Mouse (Mus musculus): ENCODE results near the gene Babam2. TPM values are rescaled to one million over a fixed set of nuclear protein-coding genes. Genes with fewer than 3 reads are reported as not detected.

Babam2 gene
- total RNA-seq, 2 experiments from 2014 or later = 39.5 to 45.2 TPM

DNA sequence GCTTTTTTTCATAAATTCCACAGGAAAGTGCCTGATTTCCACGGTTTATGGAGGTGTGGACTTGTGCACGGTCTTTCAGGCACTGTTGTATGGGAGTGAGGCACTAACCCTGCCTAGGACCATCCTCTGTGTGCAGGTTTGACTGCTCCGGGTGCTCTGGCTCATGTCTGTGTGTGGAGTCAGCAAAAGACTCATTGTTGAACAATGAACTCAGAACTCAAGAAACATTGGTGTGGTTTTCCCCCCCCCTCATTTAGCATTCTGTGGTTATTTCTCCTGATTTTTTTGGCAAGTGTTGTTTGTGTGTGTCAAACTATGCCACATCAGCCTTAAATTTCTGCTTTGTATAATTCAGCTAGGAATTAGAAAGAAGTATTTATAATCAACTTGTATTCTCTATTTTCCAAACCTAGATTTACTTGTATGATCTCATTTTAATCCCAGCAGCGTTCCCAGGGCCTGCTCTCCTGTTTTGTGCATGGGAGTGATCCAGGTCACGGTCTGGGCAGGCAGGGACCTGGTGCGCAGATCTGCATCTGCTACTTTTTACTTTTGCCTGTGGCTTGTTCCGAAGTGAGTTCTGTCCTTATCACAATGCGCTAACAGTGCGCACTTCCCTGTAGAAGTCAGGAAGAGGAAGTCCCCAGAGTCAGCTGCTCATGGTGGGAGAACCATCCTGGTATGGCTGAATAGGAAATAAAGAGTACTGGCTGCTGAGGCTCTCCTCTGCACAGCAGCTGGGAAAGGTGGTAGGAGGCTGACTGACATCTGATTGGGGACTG is 61.0 kb downstream of the Babam2 start:
- TF ChIP-seq CTCF (IDR thresholded peaks at IDR 0.05) = no peak
- Histone ChIP-seq H3K4me3 (no peak overlapping the region), H3K27ac (no peak overlapping the region)
- no peak for DNase-seq (ENCODE audit: extremely low spot score in 1 of 2, low spot score in 2 of 2)
- intact Hi-C loops (cut with DNase I) = no loop called here

DNA sequence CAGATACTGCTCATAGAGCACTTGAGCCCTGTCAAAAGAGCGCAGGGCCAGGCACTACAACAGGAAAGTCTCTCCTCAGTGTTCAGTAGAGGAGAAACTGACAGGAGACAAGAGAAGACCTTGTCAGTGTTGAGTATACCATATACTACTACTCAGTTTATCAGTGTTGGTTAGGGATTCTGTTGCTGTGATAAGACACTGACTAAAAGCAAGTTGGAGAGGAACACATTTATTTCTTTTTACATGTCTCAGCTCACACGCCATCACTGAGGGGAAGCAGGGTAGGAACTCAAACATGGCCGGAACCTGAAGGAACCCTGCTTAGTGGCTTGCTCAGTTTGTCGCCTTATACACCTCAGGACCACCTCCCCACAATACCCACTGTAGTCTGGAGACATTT is 64.4 kb downstream of the Babam2 start:
- no peak for TF ChIP-seq CTCF (IDR thresholded peaks at IDR 0.05)
- intact Hi-C loops (cut with DNase I) = no loop called here
- DNase-seq (ENCODE audit: extremely low spot score in 1 of 2, low spot score in 2 of 2) = no peak

DNA sequence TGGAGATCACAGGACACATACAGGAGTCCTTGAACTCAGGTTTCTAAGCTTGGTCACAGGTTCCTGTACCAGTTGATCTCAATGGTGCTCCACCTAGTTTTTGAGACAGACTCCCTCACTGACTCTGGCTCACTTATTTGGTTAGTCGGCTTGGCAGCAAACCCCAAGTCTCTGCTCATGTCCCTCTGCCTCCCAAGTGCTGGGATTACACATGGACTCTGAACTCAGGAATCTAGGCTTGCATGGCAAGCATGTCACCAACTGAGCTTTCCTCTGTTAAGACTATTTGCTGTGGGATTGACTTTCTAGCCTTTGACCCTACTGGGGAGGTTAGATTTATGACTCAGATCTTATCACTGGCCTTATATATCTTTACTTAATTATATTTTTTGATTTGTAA is 65.3 kb downstream of the Babam2 start:
- no peak overlapping the region for H3K27ac ChIP-seq
- DNase-seq (ENCODE audit: extremely low spot score in 1 of 2, low spot score in 2 of 2) = no peak
- intact Hi-C loops (cut with DNase I) = no loop called here
- no peak overlapping the region for H3K4me3 ChIP-seq
- no peak for TF ChIP-seq CTCF (IDR thresholded peaks at IDR 0.05)

More for the DNA sequence above, 64.4 kb downstream of the Babam2 start:
- Histone ChIP-seq H3K27ac (no peak overlapping the region), H3K4me3 (no peak overlapping the region)

GRCm38 (mm10) chr5:31765824-31766223 is 68.3 kb downstream of the Babam2 start:
- intact Hi-C loops (cut with DNase I) = no loop called here
- no peak overlapping the region for H3K4me3 ChIP-seq
- H3K27ac ChIP-seq = no peak overlapping the region
- DNase-seq (ENCODE audit: extremely low spot score in 1 of 2, low spot score in 2 of 2) = no peak
- TF ChIP-seq CTCF (IDR thresholded peaks at IDR 0.05) = no peak

- intact Hi-C loops (cut with DNase I) = no loop called here
- DNase-seq (ENCODE audit: extremely low spot score in 1 of 2, low spot score in 2 of 2) = no peak
- Histone ChIP-seq H3K27ac (peak overlapping the region; percentile 30; the same call in 1 of the 2 replicates), H3K4me3 (no peak overlapping the region)
- TF ChIP-seq CTCF (IDR thresholded peaks at IDR 0.05) = no peak
Observed at GRCm38 (mm10) chr5:31766841-31767542, 69.5 kb downstream of the Babam2 start.

- Histone ChIP-seq H3K27ac (no peak overlapping the region), H3K4me3 (no peak overlapping the region)
- DNase-seq (ENCODE audit: extremely low spot score in 1 of 2, low spot score in 2 of 2) = no peak
- intact Hi-C loops (cut with DNase I) = no loop called here
- no peak for TF ChIP-seq CTCF (IDR thresholded peaks at IDR 0.05)
Observed at GRCm38 (mm10) chr5:31771486-31771885, 74.0 kb downstream of the Babam2 start.

DNA sequence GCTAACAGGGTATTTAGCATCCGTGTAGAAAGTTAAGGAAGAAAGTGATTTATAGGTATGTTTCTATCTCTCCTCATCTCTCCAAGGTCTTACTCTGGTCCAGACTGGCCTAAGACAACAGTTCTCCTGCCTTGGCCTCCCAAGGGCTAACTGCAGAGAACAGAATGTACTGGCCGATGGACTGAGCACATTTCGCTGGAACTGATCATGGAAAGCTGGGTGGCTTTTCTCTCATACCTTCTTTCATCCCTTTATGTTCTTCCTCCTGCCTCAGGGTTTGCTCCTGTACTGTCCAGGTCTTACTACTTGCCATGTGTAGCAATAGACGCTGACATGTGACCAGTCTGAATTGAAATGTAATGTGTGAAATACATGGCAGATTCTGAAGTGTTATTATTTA is 74.4 kb downstream of the Babam2 start:
- DNase-seq (ENCODE audit: extremely low spot score in 1 of 2, low spot score in 2 of 2) = no peak
- TF ChIP-seq CTCF (IDR thresholded peaks at IDR 0.05) = no peak
- Histone ChIP-seq H3K4me3 (no peak overlapping the region), H3K27ac (no peak overlapping the region)
- intact Hi-C loops (cut with DNase I) = no loop called here

- Histone ChIP-seq H3K27ac (no peak overlapping the region), H3K4me3 (no peak overlapping the region)
- DNase-seq (ENCODE audit: extremely low spot score in 1 of 2, low spot score in 2 of 2) = no peak
- no peak for TF ChIP-seq CTCF (IDR thresholded peaks at IDR 0.05)
- intact Hi-C loops (cut with DNase I) = no loop called here
Observed at GRCm38 (mm10) chr5:31774976-31775375, 77.5 kb downstream of the Babam2 start.

- H3K27ac ChIP-seq = no peak overlapping the region
- no peak for DNase-seq (ENCODE audit: extremely low spot score in 1 of 2, low spot score in 2 of 2)
- TF ChIP-seq CTCF (IDR thresholded peaks at IDR 0.05) = no peak
- no peak overlapping the region for H3K4me3 ChIP-seq
- intact Hi-C loops (cut with DNase I) = no loop called here
Observed at GRCm38 (mm10) chr5:31781624-31782023, 84.1 kb downstream of the Babam2 start.

DNA sequence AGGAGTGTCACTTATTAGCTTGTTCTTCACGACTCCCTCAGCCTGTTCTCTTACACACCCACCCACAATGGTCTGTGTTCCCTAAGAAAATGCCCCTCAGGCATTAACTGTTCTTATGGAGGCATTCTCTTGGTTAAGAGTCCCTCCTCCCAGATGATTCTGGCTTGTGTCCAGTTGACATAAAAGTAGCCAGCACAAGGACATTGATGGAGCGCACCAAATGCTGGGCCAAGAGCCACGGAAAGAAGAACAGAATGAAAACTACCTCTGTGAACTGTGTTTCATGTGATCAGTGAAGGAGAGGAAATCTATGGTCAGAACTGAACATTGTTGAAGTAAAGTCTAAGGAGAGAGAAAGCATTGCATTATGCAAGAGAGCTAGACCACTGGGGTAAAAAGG is 89.7 kb downstream of the Babam2 start:
- Histone ChIP-seq H3K27ac (no peak overlapping the region; the same call in 1 of the 2 replicates), H3K4me3 (no peak overlapping the region)
- no peak for TF ChIP-seq CTCF (IDR thresholded peaks at IDR 0.05)
- intact Hi-C loops (cut with DNase I) = no loop called here
- DNase-seq (ENCODE audit: extremely low spot score in 1 of 2, low spot score in 2 of 2) = no peak

- peak overlapping the region; percentile 38; the same call in 1 of the 2 replicates for H3K27ac ChIP-seq
- DNase-seq (ENCODE audit: extremely low spot score in 1 of 2, low spot score in 2 of 2) = no peak
- no peak overlapping the region for H3K4me3 ChIP-seq
- no peak for TF ChIP-seq CTCF (IDR thresholded peaks at IDR 0.05)
- intact Hi-C loops (cut with DNase I) = no loop called here
Observed at GRCm38 (mm10) chr5:31787622-31788021, 90.1 kb downstream of the Babam2 start.

- Histone ChIP-seq H3K27ac (no peak overlapping the region), H3K4me3 (no peak overlapping the region)
- no peak for TF ChIP-seq CTCF (IDR thresholded peaks at IDR 0.05)
- DNase-seq (ENCODE audit: extremely low spot score in 1 of 2, low spot score in 2 of 2) = no peak
- intact Hi-C loops (cut with DNase I) = no loop called here
Observed at GRCm38 (mm10) chr5:31792338-31792737, 94.9 kb downstream of the Babam2 start.

All from left cerebral cortex, adult 2 months (tissue).